Mouse (Mus musculus) adrenal gland, adult 10 weeks (tissue): ENCODE measurements around the gene Zp3. TPM values are rescaled to one million over a fixed set of nuclear protein-coding genes. Genes with fewer than 3 reads are reported as not detected.

ENCODE experiments used
- polyA plus RNA-seq: library from polyadenylated mRNA; stranded (reverse); fragments of 350-450 nt; fragmentation: Illumina TruSeq; extraction: RNeasy Lipid Tissue Mini Kit (QIAGEN cat#74804); gene quantifications from one replicate; pipeline ENCODE4 v1.2.3, GENCODE M21; 2014; ENCODE audit warnings: low read depth, low replicate concordance

Zp3 gene
- polyA plus RNA-seq: not detected

DNA sequence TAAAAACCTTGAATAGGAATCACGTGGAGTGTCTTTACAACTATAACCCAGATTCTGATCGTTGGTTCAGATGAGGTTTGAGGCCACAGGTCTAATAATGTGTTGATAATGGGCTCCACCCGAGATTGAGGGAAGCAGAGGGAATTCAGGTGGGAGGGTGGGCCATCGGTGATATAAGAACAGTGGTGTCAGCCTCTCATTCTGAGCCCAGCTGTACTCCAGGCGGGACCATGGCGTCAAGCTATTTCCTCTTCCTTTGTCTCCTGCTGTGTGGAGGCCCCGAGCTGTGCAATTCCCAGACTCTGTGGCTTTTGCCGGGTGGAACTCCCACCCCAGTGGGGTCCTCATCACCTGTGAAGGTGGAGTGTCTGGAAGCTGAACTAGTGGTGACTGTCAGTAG is at the start of gene Zp3:
TSS of gene Zp3 (plus strand) at position 196 of the 400 bp plus-strand sequence.

DNA sequence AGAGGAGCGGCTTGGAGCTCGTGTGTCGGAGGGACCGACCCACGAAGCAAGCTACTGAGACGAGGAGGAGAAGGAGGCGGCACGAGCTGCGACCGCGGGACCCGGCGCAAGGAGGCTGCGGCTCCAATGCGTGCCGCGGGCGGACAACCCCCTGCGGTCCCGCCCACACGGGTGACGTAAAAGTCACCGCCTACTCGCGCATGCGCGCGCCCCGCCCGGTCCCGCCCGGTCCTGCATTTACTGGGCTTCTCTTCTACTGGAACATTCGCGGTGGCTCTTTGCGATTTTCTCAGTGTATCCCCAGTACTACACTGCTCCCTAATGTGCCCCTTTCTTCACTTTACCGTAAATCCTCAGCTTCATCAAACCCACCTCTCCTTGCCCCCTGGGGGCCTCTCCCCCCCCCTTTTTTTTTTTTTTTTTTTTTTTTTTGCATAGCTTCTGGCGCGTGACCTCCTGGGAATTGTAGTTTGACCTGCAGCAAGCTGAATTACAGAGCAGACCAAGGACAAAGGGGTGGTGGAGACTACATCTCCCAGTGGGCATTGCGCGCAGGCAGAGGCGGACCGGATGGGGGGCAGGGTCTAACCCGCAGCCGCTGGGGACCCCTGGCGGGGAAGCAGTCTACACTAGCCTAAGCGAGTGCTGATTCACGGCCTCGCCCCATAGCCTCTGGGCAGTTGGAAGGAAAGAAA is 45.3 kb upstream of the Zp3 start, which contains the start of gene Ywhag:
TSS of gene Ywhag (minus strand) at position 136 of the 695 bp plus-strand sequence.

DNA sequence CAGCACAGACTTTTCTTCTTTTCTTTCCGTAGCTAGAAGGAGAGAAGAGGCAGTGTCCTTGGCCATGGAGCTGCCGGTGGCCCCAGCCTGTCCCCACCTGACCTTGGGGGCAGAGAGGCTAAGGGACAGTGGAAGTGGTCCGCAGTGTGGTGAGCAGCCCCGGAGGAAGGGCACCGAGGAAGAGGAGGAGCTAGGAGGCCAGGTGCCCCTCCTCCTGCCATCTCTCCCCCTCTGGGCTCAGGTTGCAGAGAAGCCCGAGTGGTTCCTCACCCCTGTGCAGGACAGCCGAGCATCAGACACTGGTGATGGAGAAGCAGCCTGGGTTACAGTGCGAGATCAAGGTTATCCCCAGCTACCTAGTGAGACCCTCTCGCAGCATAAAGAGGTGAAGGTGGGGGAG is 5.5 kb upstream of the Zp3 start, which contains the start of gene Ssc4d:
TSS of gene Ssc4d (minus strand) at position 167 of the 400 bp plus-strand sequence.

DNA sequence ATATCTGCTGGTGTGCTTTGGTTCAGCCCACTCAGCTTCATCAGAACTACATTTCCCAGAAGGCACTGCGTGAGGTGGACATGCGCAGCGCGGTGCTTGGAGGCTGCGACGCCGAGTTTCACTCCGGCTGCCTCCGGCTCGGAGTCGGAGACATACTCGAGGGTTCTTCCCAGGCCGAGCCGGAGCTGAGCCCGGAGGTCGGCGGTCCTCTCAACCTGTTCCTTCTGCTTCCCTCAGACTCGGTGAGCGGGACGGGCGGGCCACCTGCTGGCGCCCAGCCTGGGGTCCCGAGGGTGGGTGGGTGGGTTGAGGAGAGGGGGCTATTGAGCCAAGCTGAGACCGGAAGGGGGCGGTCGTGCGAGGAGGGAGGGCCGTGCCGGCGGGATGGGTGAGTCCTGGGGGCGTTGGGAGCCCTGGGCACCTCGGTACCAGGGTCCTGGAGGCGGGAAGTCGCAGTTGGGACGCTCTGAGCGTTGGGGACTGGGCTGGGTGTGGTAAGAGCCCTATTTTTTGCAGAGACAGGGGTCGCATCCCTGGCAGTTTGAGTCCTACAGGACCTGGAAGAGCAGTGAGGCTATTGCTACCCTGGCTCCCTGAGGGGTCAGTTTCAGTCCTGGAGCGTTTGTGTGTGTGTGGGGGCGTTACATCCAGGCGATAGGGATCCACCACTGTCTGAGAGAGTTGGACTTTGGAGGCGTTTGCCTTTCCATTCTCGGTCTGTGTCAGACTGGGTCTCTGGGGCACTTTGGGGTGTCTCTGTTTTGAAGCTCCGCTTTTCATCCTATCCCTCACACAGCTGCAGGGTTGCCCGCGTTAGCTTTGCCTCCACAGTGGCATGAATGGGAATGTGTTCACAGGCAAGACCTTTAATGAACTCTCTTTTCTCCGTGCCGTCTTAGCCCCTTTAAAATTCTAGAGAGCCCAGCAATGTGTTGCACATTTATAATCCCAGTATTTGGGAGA is 15.1 kb downstream of the Zp3 start, which contains the start of gene Dtx2:
TSS of gene Dtx2 (plus strand) at position 76 of the 963 bp plus-strand sequence.

Other genes with a start within 250 kb of the Zp3 start
- 5.4 TPM for gene Tmem120a, start 235.7 kb upstream of the Zp3 start, polyA plus RNA-seq
- not detected for gene Styxl1, start 201.7 kb upstream of the Zp3 start, polyA plus RNA-seq
- gene Mdh2, start 201.6 kb upstream of the Zp3 start, polyA plus RNA-seq: 43.1 TPM
- gene Srrm3, start 173.2 kb upstream of the Zp3 start, polyA plus RNA-seq: 0.23 TPM
- 0.99 TPM for gene Hspb1, start 92.2 kb upstream of the Zp3 start, polyA plus RNA-seq
- 368 TPM for gene Ywhag, start 45.5 kb upstream of the Zp3 start, polyA plus RNA-seq
- 1.4 TPM for gene Ssc4d, start 5.6 kb upstream of the Zp3 start, polyA plus RNA-seq
- gene Dtx2, start 14.7 kb downstream of the Zp3 start, polyA plus RNA-seq: 0.41 TPM
- 0.70 TPM for gene Upk3b, start 58.4 kb downstream of the Zp3 start, polyA plus RNA-seq
- gene Upk3bl, start 74.4 kb downstream of the Zp3 start, polyA plus RNA-seq: not detected
- 0.23 TPM for gene Rasa4, start 103.8 kb downstream of the Zp3 start, polyA plus RNA-seq
- 6.1 TPM for gene Polr2j, start 136.5 kb downstream of the Zp3 start, polyA plus RNA-seq
- 0.47 TPM for gene Lrwd1, start 156.0 kb downstream of the Zp3 start, polyA plus RNA-seq
- gene Alkbh4, start 156.0 kb downstream of the Zp3 start, polyA plus RNA-seq: 0.93 TPM
- gene Orai2, start 190.6 kb downstream of the Zp3 start, polyA plus RNA-seq: 0.82 TPM
- 32.7 TPM for gene Prkrip1, start 218.9 kb downstream of the Zp3 start, polyA plus RNA-seq